Mouse (Mus musculus): ENCODE data around the gene Ccl1. TPM values are rescaled to one million over a fixed set of nuclear protein-coding genes. Genes with fewer than 3 reads are reported as not detected.

The Ccl1 gene
- total RNA-seq, 2 experiments from 2014 or later, result not detected

Other genes with a start within 250 kb of the Ccl1 start
- under 1 TPM; 0.41 to 0.43 TPM for gene Ccl11, start 247.9 kb downstream of the Ccl1 start, total RNA-seq (2021)
- under 1 TPM in 1 of 2 experiments, not detected in 1; 0.86 TPM for gene Ccl12, start 203.8 kb downstream of the Ccl1 start, total RNA-seq (2021)
- gene Ccl8, start 190.5 kb downstream of the Ccl1 start, total RNA-seq (2021), result under 1 TPM in 1 of 2 experiments, not detected in 1; 0.60 TPM
- under 1 TPM; 0.11 to 0.29 TPM for gene Tmem132e, start 83.2 kb upstream of the Ccl1 start, total RNA-seq (2021)

All from heart, postnatal 4 days (tissue).